ENCODE assay signal across 14 mouse cellular contexts in the genomic region with DNA sequence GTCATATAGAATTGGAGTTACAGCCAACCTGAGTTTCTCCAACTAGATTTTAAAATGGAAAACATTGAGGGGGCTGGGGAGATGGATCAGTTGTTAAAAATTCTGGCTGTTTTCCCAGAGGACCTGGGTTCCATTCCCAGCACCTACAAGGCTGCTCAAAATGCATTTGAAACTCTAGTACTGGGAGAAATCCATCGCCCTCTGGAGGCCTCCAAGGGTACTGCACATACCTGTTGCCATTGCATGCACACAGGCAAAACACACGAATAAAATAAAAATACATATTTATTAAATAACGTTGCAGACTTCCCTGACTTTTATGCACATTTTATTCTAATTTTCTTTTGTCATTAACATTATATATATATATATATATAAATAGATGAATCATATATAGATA. TPM values are rescaled to one million over a fixed set of nuclear protein-coding genes. Genes with fewer than 3 reads are reported as not detected.
DNase-seq lines count a peak whose midpoint lies in the region; ATAC-seq and TF ChIP-seq lines count a peak whose summit lies in the region.
"Had no signal": no experiment of that assay in that cellular context is flagged by ENCODE, and none has a peak within 500 bp of the region (broad histone marks: within the 10 kb centered on the region; RNA-seq: fewer than 3 reads in every experiment).

No protein-coding gene starts in this region.

- no peak overlapping the region for H3K4me3 ChIP-seq in hindbrain, embryonic 11.5 days (ENCODE audit: low read depth, low read length)
- no peak overlapping the region for H3K4me3 ChIP-seq in hindbrain, embryonic 16.5 days (ENCODE audit: low read length)
- H3K4me3 ChIP-seq in midbrain, postnatal 0 days (ENCODE audit: low read depth, low read length), result no peak overlapping the region
- no peak overlapping the region for H3K4me3 ChIP-seq in midbrain, embryonic 15.5 days
- H3K4me3 ChIP-seq in stomach, embryonic 16.5 days (replicated peaks; ENCODE audit: low read length), result no peak overlapping the region
- H3K4me3 ChIP-seq: forebrain, embryonic 13.5 days had no signal

- CTCF ChIA-PET in Patski (lab: Charles Lee), result interaction anchor here (1.4 to 2.0 kb wide), 3 partner anchors 17 to 288 kb away, joined by 5 read pairs; no protein-coding TSS in a partner anchor

- H3K4me1 ChIP-seq in hindbrain, embryonic 11.5 days (replicated peaks; ENCODE audit: control insufficient read depth, insufficient read depth, low read length), result no peaks in the 10 kb centered on the region
- H3K4me1 ChIP-seq in hindbrain, embryonic 16.5 days (ENCODE audit: control insufficient read depth, insufficient read depth, low read depth, low read length), result no peaks in the 10 kb centered on the region
- H3K4me1 ChIP-seq in midbrain, postnatal 0 days (ENCODE audit: insufficient read depth, low read length), result no peaks in the 10 kb centered on the region
- H3K4me1 ChIP-seq in midbrain, embryonic 15.5 days, result no peaks in the 10 kb centered on the region
- H3K4me1 ChIP-seq in stomach, embryonic 16.5 days (ENCODE audit: control insufficient read depth, insufficient read depth, low read length), result no peaks in the 10 kb centered on the region
- H3K4me1 ChIP-seq: forebrain, embryonic 13.5 days had no signal

- H3K27me3 ChIP-seq in hindbrain, embryonic 11.5 days (ENCODE audit: control insufficient read depth, insufficient read depth, low read length), result no peaks in the 10 kb centered on the region
- no peaks in the 10 kb centered on the region for H3K27me3 ChIP-seq in hindbrain, embryonic 16.5 days (replicated peaks; ENCODE audit: control insufficient read depth, insufficient read depth, low read length)
- H3K27me3 ChIP-seq in midbrain, postnatal 0 days (ENCODE audit: insufficient read depth, low read length), result no peaks in the 10 kb centered on the region
- no peaks in the 10 kb centered on the region for H3K27me3 ChIP-seq in midbrain, embryonic 15.5 days (replicated peaks)
- peaks cover 3% of the 10 kb centered on the region for H3K27me3 ChIP-seq in Patski
- no peaks in the 10 kb centered on the region for H3K27me3 ChIP-seq in stomach, embryonic 16.5 days (ENCODE audit: control insufficient read depth, insufficient read depth, low read length)
- H3K27me3 ChIP-seq: forebrain, embryonic 13.5 days had no signal

- no peak for ATAC-seq in hindbrain, embryonic 11.5 days (ENCODE audit: low FRiP score)
- no peak for ATAC-seq in hindbrain, embryonic 16.5 days
- ATAC-seq in midbrain, postnatal 0 days (ENCODE audit: low FRiP score), result no peak
- no peak for ATAC-seq in midbrain, embryonic 15.5 days (replicated peaks)
- no peak for ATAC-seq in Patski
- no peak for ATAC-seq in stomach, embryonic 16.5 days (ENCODE audit: insufficient read depth, low FRiP score)
- ATAC-seq: forebrain, embryonic 13.5 days had no signal

- POLR2A ChIA-PET in Patski (lab: Charles Lee), result no interaction called here

- H3K9ac ChIP-seq in hindbrain, embryonic 11.5 days (ENCODE audit: low read depth, low read length), result no peak overlapping the region
- H3K9ac ChIP-seq in hindbrain, embryonic 16.5 days (ENCODE audit: low read depth, low read length), result no peak overlapping the region
- H3K9ac ChIP-seq in midbrain, postnatal 0 days (replicated peaks; ENCODE audit: low read length, poor library complexity, severe bottlenecking), result no peak overlapping the region
- H3K9ac ChIP-seq in midbrain, embryonic 15.5 days, result no peak overlapping the region
- H3K9ac ChIP-seq in stomach, embryonic 16.5 days (ENCODE audit: low read length), result no peak overlapping the region
- H3K9ac ChIP-seq: forebrain, embryonic 13.5 days had no signal

- peak; percentile 53 for TF ChIP-seq CTCF in midbrain, postnatal 0 days (IDR thresholded peaks at IDR 0.05)
- TF ChIP-seq CTCF in Patski (IDR thresholded peaks at IDR 0.05), result peak; percentile 66

- H3K9me3 ChIP-seq in hindbrain, embryonic 11.5 days (ENCODE audit: control insufficient read depth, low read length), result no peaks in the 10 kb centered on the region
- H3K9me3 ChIP-seq in hindbrain, embryonic 16.5 days (ENCODE audit: control insufficient read depth, low read length), result 0 out of 2 replicates have a peak, but pooled peaks cover 3% of the 10 kb centered on the region
- no peaks in the 10 kb centered on the region for H3K9me3 ChIP-seq in midbrain, postnatal 0 days (ENCODE audit: low read length)
- no peaks in the 10 kb centered on the region for H3K9me3 ChIP-seq in midbrain, embryonic 15.5 days
- H3K9me3 ChIP-seq in stomach, embryonic 16.5 days (replicated peaks; ENCODE audit: control insufficient read depth, low read length), result no peaks in the 10 kb centered on the region

- no peaks in the 10 kb centered on the region for H3K36me3 ChIP-seq in hindbrain, embryonic 11.5 days (ENCODE audit: control insufficient read depth, insufficient read depth, low read length)
- H3K36me3 ChIP-seq in hindbrain, embryonic 16.5 days (ENCODE audit: control insufficient read depth, insufficient read depth, low read length), result no peaks in the 10 kb centered on the region
- H3K36me3 ChIP-seq in midbrain, postnatal 0 days (ENCODE audit: insufficient read depth, low read length), result no peaks in the 10 kb centered on the region
- H3K36me3 ChIP-seq in midbrain, embryonic 15.5 days (replicated peaks), result no peaks in the 10 kb centered on the region
- H3K36me3 ChIP-seq in stomach, embryonic 16.5 days (ENCODE audit: control insufficient read depth, insufficient read depth, low read length), result no peaks in the 10 kb centered on the region

- peak; percentile 18 for DNase-seq in hindbrain, embryonic 11.5 days (ENCODE audit: low spot score)
- no peak for DNase-seq in midbrain, postnatal 0 days (ENCODE audit: low spot score)
- no peak for DNase-seq in Patski (ENCODE audit: low read depth, low spot score)
- DNase-seq in right cerebral cortex, postnatal 14 days, result no peak
- DNase-seq in left cerebral cortex, adult 18-20 months (ENCODE audit: low spot score in 2 of 2), result no peak
- DNase-seq: lung, postnatal 14 days had no signal

- WGBS in hindbrain, embryonic 11.5 days, result 54% methylated on average over 3 of the region's 3 CpGs
- WGBS in hindbrain, embryonic 16.5 days, result 54% methylated on average over 3 of the region's 3 CpGs
- WGBS in midbrain, postnatal 0 days, result 60% methylated on average over 3 of the region's 3 CpGs
- 57% methylated on average over 3 of the region's 3 CpGs for WGBS in midbrain, embryonic 15.5 days
- 59% methylated on average over 3 of the region's 3 CpGs for WGBS in stomach, embryonic 16.5 days

- in situ Hi-C loops in Patski (cut with MboI; ENCODE audit: low pct_unique_long_range_greater_than_20kb), result loop anchor here (5.0 to 10.0 kb wide), 4 partner anchors 291 to 632 kb away; a partner anchor contains a TSS

- H3K27ac ChIP-seq in hindbrain, embryonic 11.5 days (ENCODE audit: low read depth, low read length), result no peak overlapping the region
- no peak overlapping the region for H3K27ac ChIP-seq in hindbrain, embryonic 16.5 days (ENCODE audit: low read depth, low read length)
- H3K27ac ChIP-seq in midbrain, postnatal 0 days (ENCODE audit: low read depth, low read length), result no peak overlapping the region
- H3K27ac ChIP-seq in midbrain, embryonic 15.5 days, result no peak overlapping the region
- H3K27ac ChIP-seq in stomach, embryonic 16.5 days (ENCODE audit: low read length), result peak overlapping the region; percentile 71
- H3K27ac ChIP-seq: forebrain, embryonic 13.5 days had no signal

- no peak overlapping the region for H3K4me2 ChIP-seq in hindbrain, embryonic 11.5 days (replicated peaks; ENCODE audit: low read depth, low read length)
- no peak overlapping the region for H3K4me2 ChIP-seq in hindbrain, embryonic 16.5 days (ENCODE audit: low read length)
- no peak overlapping the region for H3K4me2 ChIP-seq in midbrain, postnatal 0 days (ENCODE audit: low read depth, low read length, poor library complexity, severe bottlenecking)
- no peak overlapping the region for H3K4me2 ChIP-seq in midbrain, embryonic 15.5 days
- H3K4me2 ChIP-seq in stomach, embryonic 16.5 days (ENCODE audit: low read depth, low read length), result no peak overlapping the region
- H3K4me2 ChIP-seq: forebrain, embryonic 13.5 days had no signal

RNA-seq across cellular contexts. Expression of a gene that starts 9.4 kb away (rescaled TPM):
- polyA plus RNA-seq in hindbrain, embryonic 11.5 days (2014; fragmentation: Nextera tagmentation; extraction: Ambion mirVana), result not detected in 2 replicates
- not detected in 2 replicates for polyA plus RNA-seq in hindbrain, embryonic 16.5 days (2015; fragmentation: Nextera tagmentation; extraction: Ambion mirVana)
- not detected in 2 replicates for total RNA-seq in midbrain, postnatal 0 days (2014; rRNA removed)
- polyA plus RNA-seq in midbrain, postnatal 0 days (2015; fragmentation: Nextera tagmentation; extraction: Ambion mirVana), result not detected in 2 replicates
- polyA plus RNA-seq in midbrain, embryonic 15.5 days (2015; fragmentation: Nextera tagmentation; extraction: Ambion mirVana), result not detected in 2 replicates
- polyA plus RNA-seq in Patski (2021), result not detected
- 0.23 and 0.34 TPM in 2 replicates for polyA plus RNA-seq in stomach, embryonic 16.5 days (2015; fragmentation: Nextera tagmentation; extraction: Ambion mirVana)
- not detected for total RNA-seq in left cerebral cortex, adult 18-20 months (2021)
- total RNA-seq: hematopoietic stem cell, adult 5-6 weeks; left cerebral cortex, postnatal 14 days had no signal
- polyA plus RNA-seq: embryonic facial prominence, embryonic 11.5 days; forebrain, embryonic 13.5 days had no signal

RNA-seq across cellular contexts. Expression of a gene that starts 12.8 kb away (rescaled TPM):
- polyA plus RNA-seq in hindbrain, embryonic 11.5 days (2014; fragmentation: Nextera tagmentation; extraction: Ambion mirVana), result 0.23 TPM in 1 of 2 replicates, not detected in the other
- polyA plus RNA-seq in hindbrain, embryonic 16.5 days (2015; fragmentation: Nextera tagmentation; extraction: Ambion mirVana), result 1.1 and 1.7 TPM in 2 replicates
- 0.22 and 1.4 TPM in 2 replicates for total RNA-seq in midbrain, postnatal 0 days (2014; rRNA removed)
- 1.7 TPM in 2 replicates for polyA plus RNA-seq in midbrain, postnatal 0 days (2015; fragmentation: Nextera tagmentation; extraction: Ambion mirVana)
- polyA plus RNA-seq in midbrain, embryonic 15.5 days (2015; fragmentation: Nextera tagmentation; extraction: Ambion mirVana), result 1.1 and 1.3 TPM in 2 replicates
- polyA plus RNA-seq in Patski (2021), result not detected
- not detected in 2 replicates for polyA plus RNA-seq in stomach, embryonic 16.5 days (2015; fragmentation: Nextera tagmentation; extraction: Ambion mirVana)
- total RNA-seq in left cerebral cortex, adult 18-20 months (2021), result not detected
- total RNA-seq: hematopoietic stem cell, adult 5-6 weeks; left cerebral cortex, postnatal 14 days had no signal
- polyA plus RNA-seq: embryonic facial prominence, embryonic 11.5 days; forebrain, embryonic 13.5 days; gonadal fat pad, adult 2 months had no signal

RNA-seq across cellular contexts. Expression of a gene that starts 20.2 kb away (rescaled TPM):
- not detected in 2 replicates for polyA plus RNA-seq in hindbrain, embryonic 11.5 days (2014; fragmentation: Nextera tagmentation; extraction: Ambion mirVana)
- 0.15 TPM in 1 of 2 replicates, not detected in the other for polyA plus RNA-seq in hindbrain, embryonic 16.5 days (2015; fragmentation: Nextera tagmentation; extraction: Ambion mirVana)
- not detected in 2 replicates for total RNA-seq in midbrain, postnatal 0 days (2014; rRNA removed)
- not detected in 2 replicates for polyA plus RNA-seq in midbrain, postnatal 0 days (2015; fragmentation: Nextera tagmentation; extraction: Ambion mirVana)
- polyA plus RNA-seq in midbrain, embryonic 15.5 days (2015; fragmentation: Nextera tagmentation; extraction: Ambion mirVana), result not detected in 2 replicates
- not detected for polyA plus RNA-seq in Patski (2021)
- not detected in 2 replicates for polyA plus RNA-seq in stomach, embryonic 16.5 days (2015; fragmentation: Nextera tagmentation; extraction: Ambion mirVana)
- not detected for total RNA-seq in left cerebral cortex, adult 18-20 months (2021)
- total RNA-seq: hematopoietic stem cell, adult 5-6 weeks; left cerebral cortex, postnatal 14 days had no signal
- polyA plus RNA-seq: embryonic facial prominence, embryonic 11.5 days; forebrain, embryonic 13.5 days; gonadal fat pad, adult 2 months had no signal

RNA-seq across cellular contexts. Expression of a gene that starts 23.0 kb away (rescaled TPM):
- polyA plus RNA-seq in hindbrain, embryonic 11.5 days (2014; fragmentation: Nextera tagmentation; extraction: Ambion mirVana), result not detected in 2 replicates
- polyA plus RNA-seq in hindbrain, embryonic 16.5 days (2015; fragmentation: Nextera tagmentation; extraction: Ambion mirVana), result 0.12 and 0.13 TPM in 2 replicates
- total RNA-seq in midbrain, postnatal 0 days (2014; rRNA removed), result not detected in 2 replicates
- 0.13 and 0.25 TPM in 2 replicates for polyA plus RNA-seq in midbrain, postnatal 0 days (2015; fragmentation: Nextera tagmentation; extraction: Ambion mirVana)
- not detected in 2 replicates for polyA plus RNA-seq in midbrain, embryonic 15.5 days (2015; fragmentation: Nextera tagmentation; extraction: Ambion mirVana)
- 0.18 TPM for polyA plus RNA-seq in Patski (2021)
- polyA plus RNA-seq in stomach, embryonic 16.5 days (2015; fragmentation: Nextera tagmentation; extraction: Ambion mirVana), result 0.30 TPM in 1 of 2 replicates, not detected in the other
- total RNA-seq in left cerebral cortex, adult 18-20 months (2021), result not detected
- total RNA-seq: hematopoietic stem cell, adult 5-6 weeks; left cerebral cortex, postnatal 14 days had no signal
- polyA plus RNA-seq: embryonic facial prominence, embryonic 11.5 days; forebrain, embryonic 13.5 days; gonadal fat pad, adult 2 months had no signal

RNA-seq across cellular contexts. Expression of a gene that starts 27.8 kb away (rescaled TPM):
- polyA plus RNA-seq in hindbrain, embryonic 11.5 days (2014; fragmentation: Nextera tagmentation; extraction: Ambion mirVana), result not detected in 2 replicates
- not detected in 2 replicates for polyA plus RNA-seq in hindbrain, embryonic 16.5 days (2015; fragmentation: Nextera tagmentation; extraction: Ambion mirVana)
- not detected in 2 replicates for total RNA-seq in midbrain, postnatal 0 days (2014; rRNA removed)
- polyA plus RNA-seq in midbrain, postnatal 0 days (2015; fragmentation: Nextera tagmentation; extraction: Ambion mirVana), result not detected in 2 replicates
- not detected in 2 replicates for polyA plus RNA-seq in midbrain, embryonic 15.5 days (2015; fragmentation: Nextera tagmentation; extraction: Ambion mirVana)
- not detected for polyA plus RNA-seq in Patski (2021)
- not detected in 2 replicates for polyA plus RNA-seq in stomach, embryonic 16.5 days (2015; fragmentation: Nextera tagmentation; extraction: Ambion mirVana)
- total RNA-seq in left cerebral cortex, adult 18-20 months (2021), result not detected
- total RNA-seq: hematopoietic stem cell, adult 5-6 weeks; left cerebral cortex, postnatal 14 days had no signal
- polyA plus RNA-seq: embryonic facial prominence, embryonic 11.5 days; forebrain, embryonic 13.5 days; gonadal fat pad, adult 2 months had no signal
